Mouse (Mus musculus) C2C12 (cell line): ENCODE data around the gene Zbed6.

Experiments
- CTCF ChIP-seq: IDR thresholded peaks from one replicate; pipeline ENCODE4 v1.5.1; 2011; ENCODE audit not compliant: control insufficient read depth, insufficient read depth, insufficient read length
- FOSL1 ChIP-seq: IDR thresholded peaks from one replicate; pipeline ENCODE4 v1.8.0; 2011; ENCODE audit warnings: mild to moderate bottlenecking, low read length; ENCODE audit not compliant: poor library complexity, insufficient read depth, severe bottlenecking
- USF1 ChIP-seq: IDR thresholded peaks from one replicate; pipeline ENCODE4 v1.6.1; 2011; ENCODE audit warnings: low read depth, mild to moderate bottlenecking, control low read depth, moderate library complexity

DNA sequence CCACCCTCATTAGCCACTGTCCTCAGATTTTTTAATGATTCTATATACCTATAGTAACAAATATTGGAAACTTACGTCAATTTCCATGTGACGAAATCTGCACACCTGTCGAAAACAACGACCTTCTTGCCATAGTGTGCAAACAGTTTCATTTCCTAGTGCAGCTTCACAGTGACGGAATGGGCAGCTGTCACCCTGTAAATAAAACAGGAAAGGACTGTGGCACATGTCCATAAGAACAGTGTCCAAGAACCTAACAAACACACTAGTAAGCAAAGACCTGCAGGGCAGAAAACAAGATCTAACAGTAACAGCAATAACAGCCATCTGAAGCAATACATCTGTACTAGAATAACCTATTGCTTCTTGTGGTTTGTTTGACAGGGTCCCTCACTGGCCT is 15.0 kb downstream of the Zbed6 start:
- TF ChIP-seq CTCF (no peak), FOSL1 (no peak), USF1 (no peak)
